Mouse (Mus musculus): ENCODE measurements at regions not wholly inside any gene's neighbourhood (a gene's known extent, or its start where the extent isn't known, plus 50 kb on each side); places are given as distances from the start of the nearest gene placed in this dataset.

- no peak for TF ChIP-seq CTCF (IDR thresholded peaks at IDR 0.05; ENCODE audit: control insufficient read depth, insufficient read depth, insufficient replicate concordance, low read depth, low read length)
- TF ChIP-seq POLR2A (IDR thresholded peaks at IDR 0.05; ENCODE audit: control insufficient read depth, low read depth, low read length), result no peak
Observed at GRCm38 (mm10) chr16:13050225-13050892, 59.1 kb upstream of the Ercc4 start.
